Mouse (Mus musculus) large intestine, adult 2 months (tissue): Measurements from ENCODE around the gene Dnah7b. TPM values are rescaled to one million over a fixed set of nuclear protein-coding genes. Genes with fewer than 3 reads are reported as not detected.
"Not testable (repeated sequence)": the region's sequence is repeated elsewhere in the genome, so short reads cannot be mapped to it uniquely, and the experiment has no call there.

ENCODE experiments used
- DNase-seq: peaks from one replicate; pipeline ENCODE4 v3.0.0-alpha.2; 2012; ENCODE audit warnings: low read depth, low spot score
- WGBS: fragments of 180-500 bp; shearing (Covaris S2); methylation state at CpG from one replicate; pipeline ENCODE4 v1.1.7; 2018; 5-methylcytosine and 5-hydroxymethylcytosine counted together
- polyA plus RNA-seq: library from polyadenylated mRNA; depleted of rRNA; stranded (reverse); fragments of >200 nt; gene quantifications from 2 replicates; pipeline ENCODE4 v1.2.3, GENCODE M21; 2012; rRNA removed

The Dnah7b gene
- 0.10 and 0.12 TPM in 2 replicates for polyA plus RNA-seq

- DNase-seq, result no peak
- WGBS, result 33% methylated on average over 1 of the region's 1 CpGs
Measured at GRCm38 (mm10) chr1:46066015-46066414, at the start of gene Dnah7b. Dnah7b (plus strand) TSS chr1:46066315.

GRCm38 (mm10) chr1:46018382-46018977, 47.6 kb upstream of the Dnah7b start:
- 40% methylated on average over 2 of the region's 2 CpGs for WGBS
- DNase-seq, result no peak

DNA sequence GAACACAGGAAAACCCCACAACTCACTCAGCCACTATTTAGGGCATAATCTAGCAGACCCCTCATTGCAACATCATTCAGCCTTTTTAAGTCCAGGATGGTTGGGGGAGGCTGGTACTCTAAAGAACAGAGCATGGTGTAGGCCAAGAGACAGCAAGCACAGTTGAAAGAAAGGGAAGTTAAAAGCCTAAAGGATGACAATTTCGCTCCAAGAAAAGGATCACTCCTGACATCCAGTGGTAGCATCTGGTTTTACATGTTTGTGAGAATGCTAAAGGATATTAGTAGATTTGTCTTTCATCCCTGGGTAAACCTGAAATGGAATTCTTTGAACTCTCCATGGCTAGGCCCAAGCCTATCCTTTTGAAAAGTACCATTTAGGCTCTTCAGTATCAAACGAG, 43.9 kb upstream of the Dnah7b start:
- 15% methylated on average over 2 of the region's 2 CpGs for WGBS
- DNase-seq, result no peak

GRCm38 (mm10) chr1:46031993-46032555, 34.0 kb upstream of the Dnah7b start:
- WGBS, result 10% methylated on average over 1 of the region's 1 CpGs
- peak; percentile 19 for DNase-seq

GRCm38 (mm10) chr1:46048188-46048587, 17.9 kb upstream of the Dnah7b start:
- no peak for DNase-seq

DNA sequence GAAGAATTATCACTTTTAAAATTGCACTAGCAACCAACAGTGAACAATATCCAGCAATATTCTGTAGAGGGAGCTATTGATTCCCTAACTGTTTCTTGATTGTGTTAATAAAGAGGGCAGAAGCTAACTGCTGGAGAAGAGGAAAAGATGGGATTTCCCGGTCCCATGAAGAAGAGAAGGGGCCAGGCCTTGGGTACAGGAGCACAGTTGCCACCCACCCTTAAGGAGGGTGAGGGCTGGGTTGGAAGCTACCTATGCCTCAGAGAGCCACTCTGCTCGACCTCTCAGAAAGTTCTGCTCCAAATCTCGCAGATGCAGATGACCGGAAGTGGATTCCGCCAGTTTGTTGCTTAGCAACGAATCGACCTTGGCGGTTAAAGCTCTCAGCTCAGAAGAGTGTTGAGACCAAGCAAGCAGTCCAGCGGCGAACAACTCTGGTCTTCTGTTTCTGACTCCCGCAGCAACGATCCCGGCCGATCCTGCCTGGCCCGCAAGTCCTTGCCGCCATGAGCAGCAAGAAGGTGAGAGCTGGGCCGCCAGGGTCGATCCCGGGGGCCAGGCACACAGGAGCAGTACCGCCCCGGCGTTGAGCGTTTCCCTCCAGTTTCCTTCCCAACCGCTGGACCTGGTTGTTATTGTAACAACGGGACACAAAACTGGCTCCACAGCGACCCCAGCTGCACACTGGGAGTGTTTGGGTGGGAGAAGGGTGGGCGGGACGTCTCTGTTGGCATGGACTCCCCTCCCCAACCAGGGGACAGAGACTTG, 553 bp downstream of the Dnah7b start:
- under 1% methylated on average over 28 of the region's 28 CpGs for WGBS
- peak; percentile 10 for DNase-seq

DNA sequence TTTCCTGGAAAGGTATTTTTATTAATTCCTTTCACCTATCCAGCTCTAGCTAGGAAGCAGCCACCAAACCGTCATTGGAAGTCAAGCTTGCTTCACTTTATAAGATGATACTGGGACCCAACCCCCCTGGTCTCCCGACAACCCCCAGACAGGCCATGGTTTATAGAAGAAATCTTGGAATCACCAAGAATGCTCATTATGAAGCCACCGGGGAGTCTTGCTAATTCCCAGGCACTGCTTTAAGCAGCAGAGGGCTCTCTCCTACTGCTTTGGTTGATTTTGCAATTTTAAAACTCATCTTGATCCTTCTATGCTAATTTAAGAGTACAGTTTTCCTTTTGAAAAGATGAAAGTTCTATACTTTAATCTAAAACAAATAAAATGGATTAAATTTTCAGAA, 2.7 kb downstream of the Dnah7b start:
- WGBS, result 73% methylated on average over 3 of the region's 3 CpGs
- DNase-seq, result not testable (repeated sequence)

GRCm38 (mm10) chr1:46077891-46078290, 11.8 kb downstream of the Dnah7b start:
- WGBS, result 90% methylated on average over 2 of the region's 2 CpGs
- no peak for DNase-seq

GRCm38 (mm10) chr1:46100484-46100883, 34.4 kb downstream of the Dnah7b start:
- no peak for DNase-seq
- WGBS, result 63% methylated on average over 2 of the region's 2 CpGs

- not testable (repeated sequence) for DNase-seq
Measured at GRCm38 (mm10) chr1:46112606-46113005, 46.5 kb downstream of the Dnah7b start.

GRCm38 (mm10) chr1:46117179-46117578, 51.1 kb downstream of the Dnah7b start:
- DNase-seq, result not testable (repeated sequence)
- WGBS, result 98% methylated on average over 2 of the region's 2 CpGs

GRCm38 (mm10) chr1:46128058-46128457, 61.9 kb downstream of the Dnah7b start:
- WGBS, result 22% methylated on average over 4 of the region's 4 CpGs
- DNase-seq, result peak; percentile 50

DNA sequence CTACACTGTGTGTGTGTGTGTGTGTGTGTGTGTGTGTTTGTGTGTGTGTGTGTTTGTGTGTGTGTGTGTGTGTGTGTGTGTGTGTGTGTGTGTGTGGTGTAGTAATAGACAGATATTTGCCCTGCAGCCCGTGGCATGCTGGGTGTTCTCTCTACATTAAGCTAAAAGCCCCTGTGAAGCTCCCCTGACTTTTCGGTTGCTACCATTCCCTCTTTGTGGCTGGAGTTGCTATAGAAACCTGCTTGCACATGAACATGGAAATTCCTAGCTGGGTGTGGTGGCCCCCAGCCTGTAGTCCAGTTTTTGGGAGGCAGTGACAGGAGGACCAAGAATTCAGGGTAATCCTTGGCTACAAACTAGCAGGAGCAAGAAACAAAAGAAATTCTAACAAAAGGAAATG, 130.7 kb downstream of the Dnah7b start:
- WGBS, result 61% methylated on average over 2 of the region's 2 CpGs
- DNase-seq, result not testable (repeated sequence)

DNA sequence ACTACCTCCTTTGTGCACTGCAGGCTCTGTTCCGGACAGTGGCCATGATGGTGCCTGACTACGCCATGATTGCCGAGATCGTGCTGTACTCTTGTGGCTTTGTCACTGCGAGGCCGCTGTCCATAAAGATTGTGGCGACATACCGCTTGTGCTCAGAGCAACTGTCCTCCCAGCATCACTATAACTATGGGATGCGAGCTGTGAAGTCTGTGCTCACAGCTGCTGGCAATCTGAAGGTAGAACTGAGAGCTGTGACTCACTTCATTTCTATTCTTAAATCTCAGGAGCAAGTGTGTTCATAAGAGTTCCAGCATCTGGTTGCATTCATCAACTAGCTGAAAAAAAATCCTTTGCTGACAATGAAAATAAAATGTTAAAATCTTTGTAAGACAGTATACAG, 135.1 kb downstream of the Dnah7b start:
- WGBS, result 97% methylated on average over 9 of the region's 9 CpGs
- DNase-seq, result not testable (repeated sequence)

DNA sequence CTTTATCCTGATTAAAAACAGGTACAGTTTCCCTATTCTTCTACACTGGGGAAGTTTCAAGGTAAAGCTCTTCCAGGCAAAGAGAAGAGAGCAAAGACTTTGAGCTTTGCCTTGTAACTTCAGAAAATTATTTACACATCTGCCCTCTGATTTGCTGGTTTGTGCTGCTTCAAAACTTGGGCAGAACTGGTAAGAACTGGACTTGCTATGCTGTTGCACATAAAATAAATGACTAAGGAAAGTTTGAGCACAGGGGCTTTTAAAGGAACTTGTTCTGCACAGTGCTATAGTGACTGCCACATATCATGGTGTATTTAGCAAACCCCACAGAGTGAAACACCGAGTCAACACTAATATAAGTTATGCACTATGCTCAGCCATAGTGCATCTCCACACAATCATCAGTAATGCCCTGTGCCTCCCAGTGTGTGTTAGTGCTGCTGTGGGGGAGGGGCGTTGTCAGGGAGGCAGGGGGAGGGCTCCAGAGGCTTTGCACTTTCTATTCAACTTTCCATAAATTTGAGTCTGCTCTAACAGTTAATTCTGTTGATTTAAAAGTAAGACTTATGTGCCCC, 144.0 kb downstream of the Dnah7b start:
- DNase-seq, result not testable (repeated sequence)
- whole genome bisulfite sequencing, result 72% methylated on average over 2 of the region's 2 CpGs

DNA sequence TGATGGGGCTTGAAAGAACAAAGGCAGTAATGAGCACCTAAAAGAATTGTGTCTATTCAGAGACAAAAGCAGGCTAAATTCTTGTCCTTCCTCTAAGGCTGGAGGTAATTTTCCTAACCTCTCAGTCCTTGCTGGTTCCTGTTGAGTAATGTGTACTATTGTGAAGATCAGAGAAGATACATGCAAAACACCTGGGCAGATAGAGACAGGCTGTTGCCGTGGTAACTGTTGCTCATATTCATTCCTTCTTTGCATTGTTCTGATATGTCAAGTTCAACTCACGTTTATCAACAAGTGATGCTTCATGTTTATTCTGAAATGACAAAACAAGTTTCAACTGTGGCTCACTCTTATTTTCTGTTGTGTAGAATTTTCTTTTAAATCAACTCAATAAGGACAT, 156.6 kb downstream of the Dnah7b start:
- 81% methylated on average over 2 of the region's 2 CpGs for WGBS
- not testable (repeated sequence) for DNase-seq

GRCm38 (mm10) chr1:46226136-46226535, 160.0 kb downstream of the Dnah7b start:
- not testable (repeated sequence) for DNase-seq

DNA sequence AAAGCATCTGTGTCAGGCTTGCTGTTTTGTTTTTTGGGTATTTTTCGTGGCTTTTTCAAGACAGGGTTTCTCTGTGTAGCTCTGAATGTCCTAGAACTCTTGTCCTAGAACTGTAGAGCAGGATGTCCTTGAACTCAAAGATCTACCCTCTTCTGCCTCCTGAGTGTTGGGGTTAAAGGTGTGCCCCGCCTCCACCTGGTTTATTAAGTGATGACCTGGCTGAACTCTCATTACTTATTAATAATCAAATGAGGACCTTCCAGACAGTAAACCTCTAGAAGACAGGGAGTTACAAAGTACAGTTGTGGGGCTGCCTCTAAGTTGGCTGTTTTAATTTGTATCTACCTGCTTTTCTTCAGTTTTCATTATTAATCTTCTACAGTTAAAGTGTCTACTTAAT, 202.7 kb downstream of the Dnah7b start:
- DNase-seq, result not testable (repeated sequence)
- 67% methylated on average over 2 of the region's 2 CpGs for WGBS

DNA sequence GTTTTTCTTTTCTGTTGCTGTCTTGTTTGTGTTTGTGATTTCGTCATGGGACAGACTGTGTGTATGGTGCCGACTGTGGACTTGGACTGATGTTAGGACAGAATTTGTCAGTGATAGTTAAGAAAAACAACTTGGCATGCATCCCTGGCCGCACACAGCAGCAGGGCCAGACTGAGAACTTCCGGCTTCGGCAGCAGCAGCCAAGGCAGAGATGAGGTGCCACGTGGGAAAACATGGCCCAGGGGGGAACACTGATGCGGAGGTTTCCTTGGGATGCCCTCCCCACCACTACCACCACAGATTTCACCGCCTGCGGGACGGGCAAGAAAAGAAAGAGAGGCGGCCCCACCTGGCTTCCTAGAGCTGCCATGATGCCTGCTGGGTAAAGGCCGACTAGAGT, 205.8 kb downstream of the Dnah7b start:
- WGBS, result 74% methylated on average over 9 of the region's 12 CpGs

DNA sequence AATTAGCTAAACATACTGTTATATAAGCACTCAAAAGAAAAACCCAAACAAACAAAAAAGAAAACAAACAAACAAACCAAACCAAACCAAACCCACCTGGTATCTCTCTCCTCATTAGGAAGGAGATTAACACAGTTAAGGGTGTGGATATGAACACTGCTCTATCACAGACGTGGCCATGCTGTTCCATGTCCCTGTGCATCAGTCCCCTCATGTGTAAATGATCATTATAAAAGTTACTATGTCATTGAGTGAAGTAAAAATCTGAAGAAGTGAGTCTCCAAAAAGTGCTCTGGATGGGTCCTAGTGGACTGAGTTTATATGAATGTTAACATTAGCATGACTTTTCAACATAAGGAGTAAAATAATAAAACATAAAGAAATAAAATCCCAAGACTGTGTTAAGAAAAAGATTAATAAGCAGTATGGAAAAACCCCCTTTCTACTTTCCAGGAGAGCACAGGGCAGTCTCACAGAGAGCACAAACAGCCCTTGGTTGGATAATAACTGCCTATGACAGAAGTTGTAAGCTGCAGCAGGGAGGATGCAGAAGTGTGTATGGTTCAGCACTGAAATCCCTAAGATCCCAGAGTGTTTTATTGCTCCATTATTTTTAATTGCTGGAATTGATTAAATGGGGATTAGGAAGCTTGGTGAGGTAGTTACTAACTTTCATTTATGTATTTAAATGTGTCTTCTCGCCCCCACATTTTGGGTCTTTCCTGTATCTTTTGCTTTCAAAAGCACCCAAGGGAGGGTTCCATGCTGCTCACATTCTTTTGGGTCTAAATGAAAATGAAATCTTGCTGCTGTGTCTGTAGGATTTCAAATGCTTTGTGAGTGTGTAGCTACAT, 212.2 kb downstream of the Dnah7b start:
- 64% methylated on average over 2 of the region's 2 CpGs for WGBS
- DNase-seq, result not testable (repeated sequence)

More for the DNA sequence above, 205.8 kb downstream of the Dnah7b start:
- no peak for DNase-seq
